Mouse (Mus musculus) skeletal muscle tissue, adult 2 months (tissue): Measurements from ENCODE around the gene Dcst2.

ENCODE experiments used
- DNase-seq: peaks from one replicate; pipeline ENCODE4 v3.0.0-alpha.2; 2012; ENCODE audit warnings: low read depth, low spot score

Gene Dcst2

GRCm38 (mm10) chr3:89388134-89388881, 26.5 kb downstream of the Dcst2 start:
- peak; percentile 70 for DNase-seq

GRCm38 (mm10) chr3:89388901-89389740, 27.3 kb downstream of the Dcst2 start:
- DNase-seq: no peak

DNA sequence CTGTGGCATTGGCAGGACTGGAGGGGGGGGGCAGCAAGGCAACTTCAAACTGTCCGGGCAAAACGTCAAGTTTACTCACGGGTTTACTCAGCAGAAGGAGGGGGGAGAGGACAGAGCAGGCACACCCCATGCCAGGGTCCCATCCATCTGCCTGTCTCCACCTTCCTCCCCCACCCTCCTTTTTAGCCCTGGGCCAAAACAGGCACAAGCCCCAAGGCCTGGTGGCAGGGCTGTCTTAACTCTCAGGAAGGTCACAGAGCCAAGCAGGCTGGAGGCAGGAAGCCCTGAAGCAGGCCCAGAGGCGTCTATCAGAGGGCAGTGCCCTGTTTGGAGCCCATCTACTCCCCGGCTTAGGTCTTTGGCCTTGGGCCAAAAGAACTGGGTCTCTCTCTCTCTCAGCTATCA, 28.3 kb downstream of the Dcst2 start:
- peak; percentile 78 for DNase-seq

GRCm38 (mm10) chr3:89390699-89391662, 29.2 kb downstream of the Dcst2 start:
- no peak for DNase-seq

- DNase-seq: peak; percentile 78
Measured at GRCm38 (mm10) chr3:89391663-89392511, 30.1 kb downstream of the Dcst2 start.

DNA sequence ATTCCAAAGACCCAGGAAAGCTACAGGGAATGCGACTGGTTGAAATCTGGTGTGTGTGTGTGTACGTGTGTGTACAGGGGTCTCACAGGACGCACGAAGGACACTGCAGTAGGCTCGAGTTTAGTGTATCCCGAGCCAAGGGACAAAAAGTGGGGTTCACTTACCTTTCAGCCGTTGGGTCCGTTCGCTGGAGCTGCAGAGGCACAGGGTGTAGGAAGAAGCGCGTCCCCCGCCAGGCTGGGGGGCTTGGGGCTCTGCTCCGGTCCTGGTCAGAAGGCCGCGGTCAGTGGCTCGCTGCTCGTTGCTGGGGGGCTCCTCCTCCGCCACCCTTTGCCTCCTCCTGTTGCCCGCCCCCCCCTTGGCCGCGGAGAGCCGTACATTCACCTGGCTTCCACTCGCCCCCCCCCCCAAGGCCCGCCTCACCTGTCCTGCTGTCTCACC, 31.1 kb downstream of the Dcst2 start:
- DNase-seq: no peak

- DNase-seq: peak; percentile 97
Measured at GRCm38 (mm10) chr3:89393605-89394004, 31.8 kb downstream of the Dcst2 start.

DNA sequence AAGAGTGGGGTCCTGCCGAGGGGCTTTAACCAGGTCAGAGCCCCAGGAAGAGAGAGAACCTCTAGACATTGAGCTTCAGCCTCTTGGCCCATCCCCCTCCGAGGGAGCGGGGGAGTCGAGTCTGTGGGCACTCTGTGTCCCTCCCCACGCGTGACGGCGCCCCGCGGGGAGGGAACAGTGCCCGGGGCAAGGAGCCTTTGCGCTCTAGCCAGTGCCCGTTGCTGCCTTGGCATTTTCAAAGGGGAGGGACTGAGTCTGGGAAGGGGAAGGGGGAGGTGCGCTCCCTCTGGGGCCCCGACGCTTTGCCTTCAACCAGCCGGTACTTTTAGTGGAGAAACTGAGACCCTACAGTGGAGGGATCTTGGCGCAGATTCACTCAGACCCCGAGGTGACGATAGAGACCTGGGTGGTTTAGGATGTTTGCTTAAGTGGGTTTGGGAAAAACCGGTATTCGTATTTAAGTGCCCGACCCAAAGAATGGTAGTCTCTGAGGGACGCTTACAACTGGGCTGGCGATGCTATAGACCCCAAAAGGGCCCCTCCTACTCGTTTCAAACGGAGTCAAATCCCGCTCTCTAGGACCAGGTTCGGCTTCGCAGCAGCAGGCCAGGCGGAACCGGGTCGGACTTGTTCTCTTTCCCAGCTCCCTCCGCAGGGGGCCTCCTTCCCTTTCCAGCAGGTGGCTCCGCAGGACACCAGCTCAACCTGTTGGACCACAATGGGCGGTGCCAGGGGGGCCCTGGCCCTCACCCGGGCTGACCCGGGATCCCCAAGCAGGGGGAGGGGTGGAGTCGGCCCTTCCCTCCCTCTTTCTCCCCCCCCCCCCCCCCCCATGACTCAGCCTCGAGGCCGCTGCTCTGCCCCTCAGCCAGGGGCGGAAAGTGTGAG, 32.5 kb downstream of the Dcst2 start, which contains the start of gene Zbtb7b:
Zbtb7b (minus strand) TSS at position 771 of the 888 bp plus-strand sequence.
- DNase-seq: peak; percentile 87

DNA sequence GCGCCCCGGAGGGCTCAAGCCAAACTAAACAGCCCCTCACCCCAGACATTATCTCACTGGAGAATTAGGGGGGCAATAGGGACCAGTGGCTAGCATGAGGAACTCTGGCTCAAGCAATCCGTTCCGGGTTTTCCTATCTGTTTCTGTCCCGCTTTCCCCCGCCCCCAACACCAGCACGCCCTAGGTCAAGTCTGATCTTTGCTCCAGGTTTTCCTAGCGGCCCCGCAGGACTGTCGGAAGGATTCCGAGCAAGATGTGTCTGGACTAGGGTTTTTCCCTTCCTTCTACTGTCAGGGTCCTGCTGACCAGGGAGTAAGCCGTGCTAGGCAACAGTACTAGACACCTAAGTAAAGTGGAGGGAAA, 33.1 kb downstream of the Dcst2 start:
- peak; percentile 84 for DNase-seq

- no peak for DNase-seq
Measured at GRCm38 (mm10) chr3:89395419-89395805, 33.6 kb downstream of the Dcst2 start.

DNA sequence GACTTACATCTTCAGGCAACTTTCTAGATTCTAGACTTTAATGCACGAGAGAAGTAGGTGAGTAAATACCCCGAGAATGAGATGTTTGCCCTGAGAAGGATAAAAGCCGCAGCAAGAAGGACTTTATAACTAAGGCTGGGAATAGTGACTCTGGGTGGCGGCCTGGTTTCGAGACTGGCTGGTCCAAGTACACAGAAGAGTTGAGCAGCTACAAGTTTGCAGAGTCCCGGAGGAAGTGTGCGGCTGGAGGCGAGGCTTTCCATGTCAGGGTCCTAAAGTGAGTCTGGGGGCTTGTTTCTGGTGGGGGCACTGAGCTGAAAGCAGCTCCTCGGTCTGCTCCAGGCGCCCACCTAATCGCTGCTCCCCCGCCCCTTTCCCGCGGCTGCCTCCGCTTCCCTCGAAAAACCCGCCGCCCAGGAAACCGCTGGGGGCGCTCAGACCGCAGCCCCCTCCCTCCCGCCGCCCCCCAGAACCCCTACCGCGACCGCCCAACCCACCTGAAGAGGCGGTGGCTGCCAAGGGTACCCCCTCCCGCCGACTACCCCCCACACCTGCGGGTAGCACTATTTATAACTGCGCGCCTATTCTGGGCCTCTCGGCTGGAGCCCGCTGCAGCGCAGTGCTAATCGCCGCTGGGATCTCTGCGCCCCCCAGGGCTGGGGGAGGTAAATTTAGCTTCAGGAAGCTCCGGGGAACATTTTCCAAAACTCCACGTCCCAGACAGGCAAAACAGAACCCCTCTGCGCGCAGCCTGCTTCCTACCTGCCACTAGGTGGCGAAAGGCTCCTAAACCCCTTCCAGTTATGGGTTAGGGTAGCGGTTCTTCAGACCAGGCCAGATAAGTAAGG, 34.3 kb downstream of the Dcst2 start:
- no peak for DNase-seq

GRCm38 (mm10) chr3:89396654-89397005, 34.9 kb downstream of the Dcst2 start:
- no peak for DNase-seq

GRCm38 (mm10) chr3:89401329-89401728, 39.6 kb downstream of the Dcst2 start:
- DNase-seq: no peak

- DNase-seq: no peak
Measured at GRCm38 (mm10) chr3:89402693-89403092, 40.9 kb downstream of the Dcst2 start, which contains the start of gene Lenep. Gene Lenep, minus strand, starts transcription at chr3:89402793.

- DNase-seq: no peak
Measured at GRCm38 (mm10) chr3:89406887-89407286, 45.1 kb downstream of the Dcst2 start.

DNA sequence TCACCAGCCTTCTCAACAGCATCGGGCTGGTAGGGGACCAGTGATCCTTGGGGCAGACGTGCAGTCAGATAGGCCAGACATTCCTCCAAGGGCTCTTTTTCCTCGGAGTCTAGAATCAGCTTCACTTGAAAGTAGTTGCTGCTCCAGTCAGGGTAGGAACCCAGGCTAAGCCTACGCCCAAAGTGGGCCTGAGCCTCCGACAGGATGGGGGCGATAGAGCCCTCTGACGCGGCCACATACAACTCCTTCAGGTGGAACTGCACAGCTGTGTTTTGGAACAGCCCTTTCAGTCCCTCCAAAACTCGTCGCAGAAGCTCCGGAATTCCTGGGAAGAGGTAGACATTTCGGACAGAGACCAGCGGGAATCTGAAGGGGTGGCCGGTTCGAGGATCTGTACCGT, 46.7 kb downstream of the Dcst2 start:
- no peak for DNase-seq

- no peak for DNase-seq
Measured at GRCm38 (mm10) chr3:89409701-89410100, 47.9 kb downstream of the Dcst2 start.

GRCm38 (mm10) chr3:89410864-89411263, 49.1 kb downstream of the Dcst2 start:
- DNase-seq: no peak
